Mouse (Mus musculus): Measurements from ENCODE around the gene Sall2. TPM values are rescaled to one million over a fixed set of nuclear protein-coding genes. Genes with fewer than 3 reads are reported as not detected.

Gene Sall2
- total RNA-seq (2023) = 0.12 to 0.21 TPM (median 0.15 TPM) in 3 of 4 replicates, not detected in the other

DNA sequence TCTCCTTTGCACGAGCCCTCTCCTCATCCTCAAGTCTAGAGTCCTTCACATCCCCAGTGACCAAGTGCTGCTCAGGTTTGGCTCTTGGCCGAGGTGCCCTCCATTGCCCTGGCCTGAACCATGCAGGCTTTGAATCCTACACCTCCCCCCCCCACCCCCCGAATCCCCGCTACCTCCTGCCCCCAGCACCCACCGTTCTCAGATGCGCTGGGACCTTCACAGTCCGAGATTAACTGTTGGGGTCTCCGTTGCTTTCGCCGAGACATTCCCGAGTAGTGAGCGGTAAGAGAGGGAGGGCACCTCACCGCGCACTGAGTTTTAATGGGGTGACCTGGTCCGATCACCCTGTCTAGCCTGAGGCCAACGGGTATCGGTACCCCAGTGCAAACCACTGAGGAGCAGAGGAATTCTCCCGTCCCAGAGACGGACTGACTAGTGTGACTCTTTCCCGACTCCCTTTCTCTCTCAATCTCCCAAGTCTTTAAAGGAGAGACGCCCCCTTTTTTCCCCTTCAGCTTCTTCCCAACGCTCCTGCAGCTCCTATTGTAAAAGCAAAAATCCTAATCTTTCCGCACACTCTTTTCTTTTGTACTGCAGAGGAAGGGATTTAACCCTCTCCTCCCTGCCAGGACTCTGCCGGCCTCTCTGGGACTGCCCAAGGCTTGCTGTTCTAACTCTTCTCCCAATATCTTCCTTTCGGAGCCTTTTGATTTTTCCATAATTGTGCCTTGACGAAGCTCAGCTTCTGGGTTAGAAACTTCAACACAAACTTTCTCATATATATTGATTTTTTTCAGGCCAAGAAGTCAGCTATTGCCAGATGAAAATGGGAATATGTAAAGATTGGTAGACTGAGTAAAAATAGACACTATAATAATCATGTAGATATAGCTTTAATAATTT is at the start of gene Sall2:
Sall2 (minus strand) TSS at position 853 of the 903 bp plus-strand sequence.

DNA sequence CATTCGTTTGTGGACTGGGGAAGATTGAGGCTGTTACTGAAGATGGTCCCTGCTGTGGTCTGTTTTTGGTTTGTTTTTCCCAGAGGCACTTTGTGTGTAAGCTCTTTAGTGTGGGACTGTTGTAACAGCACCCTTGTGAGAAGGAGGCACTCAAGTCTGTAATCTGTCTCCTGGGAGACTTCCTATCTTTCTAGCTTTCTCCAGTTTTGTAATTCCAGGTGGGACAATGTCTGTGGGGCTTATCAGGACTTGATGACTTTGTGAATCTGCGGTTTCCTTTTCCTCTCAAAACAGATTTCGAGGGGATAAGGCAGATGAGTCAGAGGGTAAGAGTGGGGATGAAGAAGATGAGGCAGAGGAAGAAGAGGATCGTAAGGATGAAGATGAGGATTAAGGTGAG is 27.7 kb upstream of the Sall2 start, which contains the start of gene Olfr1513:
Olfr1513 (minus strand) TSS at position 101 of the 400 bp plus-strand sequence.

DNA sequence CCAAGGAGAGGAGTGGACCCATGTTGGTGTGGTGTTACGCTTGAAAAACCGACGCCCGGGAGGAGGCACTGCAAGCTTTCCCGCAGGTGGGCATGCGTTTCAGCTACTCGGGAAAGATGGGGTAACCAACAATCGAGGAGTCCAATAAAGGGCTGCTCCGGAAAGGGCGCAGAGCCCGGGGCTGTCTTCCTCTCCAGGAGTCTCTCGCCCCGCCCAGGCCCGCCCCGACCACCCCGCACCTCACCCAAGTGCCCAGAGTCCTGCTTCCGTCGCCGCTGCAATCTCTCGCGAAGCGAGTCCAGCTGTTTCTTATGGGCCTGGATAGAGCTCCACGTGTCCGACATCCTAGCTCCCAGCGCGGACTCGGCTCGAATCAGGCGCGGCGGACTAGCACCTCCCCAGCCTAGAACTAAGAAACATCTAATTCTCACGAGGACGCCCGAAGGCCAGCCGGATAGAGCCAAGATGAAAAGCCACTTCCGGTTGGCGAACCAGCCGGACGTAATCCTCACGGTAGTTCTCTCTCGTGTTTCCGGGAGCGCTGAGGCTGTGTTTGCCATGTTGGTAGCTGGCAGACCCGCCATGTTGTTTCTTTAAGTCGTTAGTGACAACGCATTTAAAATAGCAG is 23.8 kb downstream of the Sall2 start, which contains the start of gene Mettl3:
Mettl3 (minus strand) TSS at position 485 of the 628 bp plus-strand sequence.

DNA sequence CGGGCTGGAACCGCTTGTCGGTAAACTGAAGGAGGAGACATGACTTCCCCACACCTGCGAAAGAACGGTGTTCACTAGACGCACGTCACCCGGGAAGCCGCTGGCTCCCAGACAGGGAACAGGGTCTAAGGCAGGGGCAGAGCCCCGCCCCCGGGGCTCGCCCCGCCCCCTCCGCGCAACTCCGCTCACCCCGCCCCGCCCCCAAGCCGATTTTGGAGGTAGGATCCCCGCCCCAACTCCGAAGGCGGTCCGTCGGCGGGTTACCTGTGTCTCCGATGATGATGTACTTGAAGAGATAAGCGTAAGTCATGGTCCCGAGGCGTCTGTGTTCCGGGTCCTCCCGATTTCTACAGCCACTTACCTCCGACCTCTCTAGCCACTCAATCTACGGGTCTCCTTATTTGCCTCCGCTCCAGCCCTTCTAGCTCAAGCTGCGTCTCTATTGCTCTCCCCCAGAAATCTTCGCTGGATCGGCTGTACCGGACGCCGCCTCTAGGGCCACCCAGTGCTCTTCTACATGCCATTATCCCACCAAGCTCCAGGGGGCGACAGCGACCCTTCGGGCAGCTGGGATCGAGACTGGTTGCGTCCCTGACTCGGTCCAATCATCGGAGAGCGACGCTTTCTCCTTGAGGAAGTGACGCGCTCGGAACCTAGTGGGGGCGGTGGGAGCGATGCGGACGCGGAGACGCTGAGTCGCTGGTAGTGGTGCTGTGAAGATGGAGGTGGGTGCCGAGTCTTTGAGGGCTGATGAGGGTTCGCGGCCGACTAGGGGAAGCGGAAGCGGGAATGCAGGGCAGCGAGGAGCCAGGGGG is 49.4 kb downstream of the Sall2 start, which contains the start of the genes Tox4 and Rab2b:
Tox4 (plus strand) TSS at position 215 of the 815 bp plus-strand sequence.
Rab2b (minus strand) TSS at position 614 of the 815 bp plus-strand sequence.

Other genes with a start within 250 kb of the Sall2 start
- 402 to 432 TPM (median 411 TPM) in 4 replicates for gene Hnrnpc, start 224.7 kb downstream of the Sall2 start, total RNA-seq (2023)
- 26.6 to 47.6 TPM (median 37.0 TPM) in 4 replicates for gene Rpgrip1, start 218.1 kb downstream of the Sall2 start, total RNA-seq (2023)
- gene Supt16, start 131.3 kb downstream of the Sall2 start, total RNA-seq (2023) = 66.0 to 72.9 TPM (median 70.2 TPM) in 4 replicates
- gene Chd8, start 71.0 kb downstream of the Sall2 start, total RNA-seq (2023) = 267 to 322 TPM (median 286 TPM) in 4 replicates
- 115 to 127 TPM (median 121 TPM) in 4 replicates for gene Tox4, start 49.6 kb downstream of the Sall2 start, total RNA-seq (2023)
- gene Rab2b, start 49.2 kb downstream of the Sall2 start, total RNA-seq (2023) = 16.9 to 24.1 TPM (median 23.4 TPM) in 4 replicates
- 58.5 to 60.9 TPM (median 60.0 TPM) in 4 replicates for gene Mettl3, start 23.6 kb downstream of the Sall2 start, total RNA-seq (2023)
- not detected in 4 replicates for gene Olfr1513, start 27.6 kb upstream of the Sall2 start, total RNA-seq (2023)
- gene Olfr1512, start 50.4 kb upstream of the Sall2 start, total RNA-seq (2023) = not detected in 4 replicates
- not detected in 4 replicates for gene Olfr1511, start 68.6 kb upstream of the Sall2 start, total RNA-seq (2023)
- not detected in 4 replicates for gene Olfr1510, start 85.6 kb upstream of the Sall2 start, total RNA-seq (2023)
- not detected in 4 replicates for gene Olfr1509, start 114.2 kb upstream of the Sall2 start, total RNA-seq (2023)
- not detected in 4 replicates for gene Olfr1508, start 138.7 kb upstream of the Sall2 start, total RNA-seq (2023)
- gene Olfr1507, start 167.0 kb upstream of the Sall2 start, total RNA-seq (2023) = not detected in 4 replicates